Mouse (Mus musculus): ENCODE measurements at regions not wholly inside any gene's neighbourhood (a gene's known extent, or its start where the extent isn't known, plus 50 kb on each side); places are given as distances from the start of the nearest gene placed in this dataset.
A peak's percentile ranks its signal among the peaks of the same experiment; 100 is the strongest.

- intact Hi-C loops (cut with DNase I): no loop called here
- DNase-seq (ENCODE audit: extremely low spot score in 1 of 2, low spot score in 2 of 2): no peak
- no peak for TF ChIP-seq CTCF (IDR thresholded peaks at IDR 0.05)
- no peak overlapping the region for H3K27ac ChIP-seq
- H3K4me3 ChIP-seq: no peak overlapping the region
Measured at GRCm38 (mm10) chr12:35377266-35377665, 157.6 kb downstream of the Ahr start.

- TF ChIP-seq CTCF (IDR thresholded peaks at IDR 0.05): no peak
- intact Hi-C loops (cut with DNase I): no loop called here
- no peak for DNase-seq (ENCODE audit: extremely low spot score in 1 of 2, low spot score in 2 of 2)
- Histone ChIP-seq H3K27ac (no peak overlapping the region), H3K4me3 (no peak overlapping the region)
Measured at GRCm38 (mm10) chr12:35376365-35376764, 158.5 kb downstream of the Ahr start.

- intact Hi-C loops (cut with DNase I): no loop called here
- H3K4me3 ChIP-seq: no peak overlapping the region
- no peak for DNase-seq (ENCODE audit: extremely low spot score in 1 of 2, low spot score in 2 of 2)
- H3K27ac ChIP-seq: no peak overlapping the region
- no peak for TF ChIP-seq CTCF (IDR thresholded peaks at IDR 0.05)
Measured at GRCm38 (mm10) chr12:35357901-35358300, 176.9 kb downstream of the Ahr start.

- intact Hi-C loops (cut with DNase I): no loop called here
- no peak for DNase-seq (ENCODE audit: extremely low spot score in 1 of 2, low spot score in 2 of 2)
- TF ChIP-seq CTCF (IDR thresholded peaks at IDR 0.05): no peak
- no peak overlapping the region for H3K27ac ChIP-seq
- no peak overlapping the region for H3K4me3 ChIP-seq
Measured at GRCm38 (mm10) chr12:35338191-35338954, 196.5 kb downstream of the Ahr start.

DNA sequence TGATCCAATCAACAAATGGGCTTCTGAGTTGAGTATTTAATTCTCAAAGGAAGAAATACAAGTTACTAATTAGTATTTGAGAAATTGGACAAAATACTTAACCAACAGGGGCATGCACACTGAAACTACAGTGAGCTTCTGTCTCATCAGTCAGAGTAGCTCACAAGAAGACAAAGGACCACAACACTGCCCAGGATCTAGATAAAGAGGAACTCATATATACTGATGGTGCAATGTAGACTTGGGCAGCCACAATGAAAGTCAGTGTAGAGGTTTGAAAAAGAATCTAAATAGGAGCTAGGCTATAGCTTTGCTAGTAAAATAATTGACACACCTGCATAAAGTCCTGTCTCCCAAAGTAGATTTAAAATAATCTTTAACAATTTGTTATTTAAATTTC lies 198.5 kb downstream of the Ahr start:
- Histone ChIP-seq H3K27ac (no peak overlapping the region), H3K4me3 (no peak overlapping the region)
- no peak for DNase-seq (ENCODE audit: extremely low spot score in 1 of 2, low spot score in 2 of 2)
- TF ChIP-seq CTCF (IDR thresholded peaks at IDR 0.05): no peak
- intact Hi-C loops (cut with DNase I): no loop called here

GRCm38 (mm10) chr12:35334344-35335075 lies 200.3 kb downstream of the Ahr start:
- Histone ChIP-seq H3K4me3 (no peak overlapping the region), H3K27ac (no peak overlapping the region)
- intact Hi-C loops (cut with DNase I): no loop called here
- DNase-seq (ENCODE audit: extremely low spot score in 1 of 2, low spot score in 2 of 2): no peak
- no peak for TF ChIP-seq CTCF (IDR thresholded peaks at IDR 0.05)

GRCm38 (mm10) chr12:35331303-35331702 lies 203.5 kb downstream of the Ahr start:
- peak; percentile 59 for TF ChIP-seq CTCF (IDR thresholded peaks at IDR 0.05)
- intact Hi-C loops (cut with DNase I): no loop called here
- no peak overlapping the region for H3K27ac ChIP-seq
- no peak overlapping the region for H3K4me3 ChIP-seq
- DNase-seq (ENCODE audit: extremely low spot score in 1 of 2, low spot score in 2 of 2): no peak

- TF ChIP-seq CTCF (IDR thresholded peaks at IDR 0.05): no peak
- intact Hi-C loops (cut with DNase I): no loop called here
- H3K4me3 ChIP-seq: no peak overlapping the region
- no peak for DNase-seq (ENCODE audit: extremely low spot score in 1 of 2, low spot score in 2 of 2)
- no peak overlapping the region for H3K27ac ChIP-seq
Measured at GRCm38 (mm10) chr12:35329699-35330098, 205.1 kb downstream of the Ahr start.

DNA sequence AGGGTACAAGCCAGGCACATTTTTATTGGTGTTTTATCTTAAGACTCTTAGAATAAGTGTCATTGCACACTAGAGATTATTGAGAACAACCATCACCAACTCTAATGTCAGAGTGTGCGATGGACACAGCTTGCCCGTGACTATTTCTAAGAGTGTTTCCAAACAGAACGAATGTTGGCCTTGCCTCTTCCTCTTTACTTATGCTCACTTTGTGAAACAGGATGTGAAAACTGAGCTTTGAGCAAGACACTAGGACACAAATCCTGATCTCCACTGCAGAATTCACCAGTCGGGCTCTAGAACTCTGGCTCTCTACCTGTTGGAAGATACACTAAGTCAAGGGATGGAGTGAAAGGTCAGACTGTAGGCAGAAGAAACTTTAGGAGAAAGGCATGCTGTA lies 215.3 kb downstream of the Ahr start:
- H3K27ac ChIP-seq: no peak overlapping the region
- no peak for TF ChIP-seq CTCF (IDR thresholded peaks at IDR 0.05)
- H3K4me3 ChIP-seq: no peak overlapping the region
- intact Hi-C loops (cut with DNase I): loop anchor here (10.0 kb wide), 2 partner anchors 185 to 355 kb away; no protein-coding TSS in a partner anchor
- DNase-seq (ENCODE audit: extremely low spot score in 1 of 2, low spot score in 2 of 2): no peak

DNA sequence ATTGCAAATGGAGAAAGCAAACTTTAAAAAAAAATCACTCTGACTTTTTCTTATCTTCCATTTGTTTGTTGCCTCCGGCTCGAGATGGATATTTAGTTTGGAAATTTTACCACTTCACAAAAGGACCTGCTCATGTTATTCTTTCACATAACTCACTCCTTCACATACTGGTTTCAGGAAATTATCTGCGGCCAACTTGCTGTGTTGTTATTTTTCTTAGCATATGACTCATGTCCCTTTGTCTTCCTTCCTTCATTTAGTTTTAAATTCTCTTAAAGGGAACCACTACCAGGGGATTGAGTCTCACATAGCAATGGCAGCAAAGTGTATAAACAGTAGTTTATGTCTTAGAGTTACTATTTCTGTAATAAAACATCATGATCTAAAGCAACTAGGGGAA lies 217.8 kb downstream of the Ahr start:
- intact Hi-C loops (cut with DNase I): loop anchor here (10.0 kb wide), 2 partner anchors 188 to 358 kb away; no protein-coding TSS in a partner anchor
- H3K27ac ChIP-seq: no peak overlapping the region
- no peak for DNase-seq (ENCODE audit: extremely low spot score in 1 of 2, low spot score in 2 of 2)
- no peak overlapping the region for H3K4me3 ChIP-seq
- TF ChIP-seq CTCF (IDR thresholded peaks at IDR 0.05): no peak

DNA sequence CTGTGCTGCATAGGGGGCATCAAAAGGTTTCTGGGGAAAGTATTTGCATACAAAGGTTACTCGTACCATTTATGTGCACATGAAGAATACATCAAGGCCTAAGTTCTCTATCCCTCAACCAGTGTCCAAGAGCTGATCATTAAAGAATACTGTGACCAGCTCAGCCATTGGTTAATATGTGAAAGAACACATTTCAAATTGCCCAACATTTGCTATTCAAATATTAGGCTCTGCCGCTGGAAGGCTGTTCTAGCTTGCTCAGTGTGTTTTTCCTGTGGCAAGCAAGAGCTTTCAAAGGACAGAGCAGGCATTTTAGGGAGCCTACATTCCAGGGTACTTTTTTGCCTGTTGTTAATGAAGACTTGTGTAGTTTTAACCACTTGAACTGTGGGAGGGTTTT lies 220.8 kb downstream of the Ahr start:
- intact Hi-C loops (cut with DNase I): loop anchor here (5.0 to 10.0 kb wide), 3 partner anchors 191 to 573 kb away; no protein-coding TSS in a partner anchor
- no peak for DNase-seq (ENCODE audit: extremely low spot score in 1 of 2, low spot score in 2 of 2)
- TF ChIP-seq CTCF (IDR thresholded peaks at IDR 0.05): no peak
- Histone ChIP-seq H3K4me3 (no peak overlapping the region), H3K27ac (no peak overlapping the region)

GRCm38 (mm10) chr12:35313191-35313925 lies 221.5 kb downstream of the Ahr start:
- TF ChIP-seq CTCF (IDR thresholded peaks at IDR 0.05): no peak
- H3K4me3 ChIP-seq: no peak overlapping the region; the same call in 1 of the 2 replicates
- intact Hi-C loops (cut with DNase I): loop anchor here (5.0 to 10.0 kb wide), 3 partner anchors 191 to 574 kb away; no protein-coding TSS in a partner anchor
- H3K27ac ChIP-seq: no peak overlapping the region
- DNase-seq (ENCODE audit: extremely low spot score in 1 of 2, low spot score in 2 of 2): peak in 1 of 2 experiments; percentile 10
